Mouse (Mus musculus) layer of hippocampus, adult 2 months (tissue): ENCODE measurements around the gene Poc1b. TPM values are rescaled to one million over a fixed set of nuclear protein-coding genes. Genes with fewer than 3 reads are reported as not detected.
A peak's percentile ranks its signal among the peaks of the same experiment; 100 is the strongest.

Experiments used
- DNase-seq, 2 experiments: peaks; one replicate each; pipeline ENCODE4 v3.0.0; 2022; ENCODE audit warnings: low spot score in 2 of 2
- H3K27ac ChIP-seq: fragments of 200-600 bp; 2 replicates; pipeline ENCODE4 v1.8.1; 2022
- H3K4me3 ChIP-seq: fragments of 200-600 bp; 2 replicates; pipeline ENCODE4 v1.8.1; 2022; ENCODE audit warnings: mild to moderate bottlenecking
- CTCF ChIP-seq: fragments of 200-600 bp; conservative IDR thresholded peaks from 2 replicates; pipeline ENCODE4 v1.8.1; 2022; ENCODE audit warnings: antibody characterized with exemption, mild to moderate bottlenecking, moderate library complexity
- total RNA-seq, 2 experiments: library from RNA; stranded (reverse); gene quantifications; 2 replicates each; pipeline ENCODE4 v1.2.3; 2021

Poc1b gene
- total RNA-seq, 2 experiments from 2014 or later = 6.0 to 6.1 TPM

DNA sequence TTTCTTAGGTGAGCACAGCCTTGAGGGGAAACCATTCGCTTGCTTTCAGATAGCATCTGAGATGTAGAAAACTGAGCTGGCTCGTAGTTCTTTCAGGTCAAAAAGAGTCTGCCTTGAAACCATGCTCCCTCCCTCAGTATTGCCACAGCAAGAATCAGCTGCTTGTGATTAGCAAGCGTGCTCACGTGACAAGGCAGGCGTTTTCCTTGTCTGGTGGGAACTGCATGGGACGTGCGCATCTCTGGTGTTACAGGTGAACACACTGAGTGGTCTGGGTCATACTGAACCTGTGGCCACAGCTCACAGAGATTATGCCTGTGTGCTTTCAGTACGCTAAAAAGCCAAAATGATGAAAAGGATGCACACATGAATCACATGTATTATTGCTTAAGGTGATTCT is 90.3 kb downstream of the Poc1b start:
- no peak for TF ChIP-seq CTCF
- no peak for DNase-seq
- Histone ChIP-seq H3K4me3 (no peak overlapping the region), H3K27ac (peak overlapping the region; percentile 19; the same call in 1 of the 2 replicates)

- Histone ChIP-seq H3K4me3 (no peak overlapping the region), H3K27ac (peak overlapping the region; percentile 19; the same call in 1 of the 2 replicates)
- no peak for TF ChIP-seq CTCF
- no peak for DNase-seq
These were observed 90.9 kb downstream of the Poc1b start for GRCm38 (mm10) chr10:99197607-99198305.

DNA sequence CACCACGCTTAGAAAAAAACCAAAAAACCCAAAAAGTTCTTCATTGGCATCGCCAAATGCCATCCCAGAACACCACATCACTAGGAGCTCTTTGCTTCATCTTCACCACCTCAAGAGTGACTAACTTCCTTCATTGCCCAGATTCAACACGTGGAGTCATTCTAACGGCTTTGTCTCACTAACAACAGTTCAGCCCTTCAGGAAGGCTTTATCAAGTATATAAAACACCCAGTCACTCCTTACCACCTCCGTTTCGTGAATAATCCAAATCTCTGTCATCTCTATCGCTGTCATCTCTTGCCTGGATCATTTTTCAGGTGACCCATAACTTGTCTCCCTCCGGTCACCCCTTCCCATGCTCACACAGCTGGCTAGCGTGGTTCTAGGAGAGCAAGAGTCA is 92.1 kb downstream of the Poc1b start:
- no peak for DNase-seq
- H3K4me3 ChIP-seq = no peak overlapping the region
- no peak overlapping the region for H3K27ac ChIP-seq
- no peak for TF ChIP-seq CTCF

GRCm38 (mm10) chr10:99200944-99201343 is 94.1 kb downstream of the Poc1b start:
- no peak overlapping the region for H3K27ac ChIP-seq
- DNase-seq = no peak
- TF ChIP-seq CTCF = no peak

DNA sequence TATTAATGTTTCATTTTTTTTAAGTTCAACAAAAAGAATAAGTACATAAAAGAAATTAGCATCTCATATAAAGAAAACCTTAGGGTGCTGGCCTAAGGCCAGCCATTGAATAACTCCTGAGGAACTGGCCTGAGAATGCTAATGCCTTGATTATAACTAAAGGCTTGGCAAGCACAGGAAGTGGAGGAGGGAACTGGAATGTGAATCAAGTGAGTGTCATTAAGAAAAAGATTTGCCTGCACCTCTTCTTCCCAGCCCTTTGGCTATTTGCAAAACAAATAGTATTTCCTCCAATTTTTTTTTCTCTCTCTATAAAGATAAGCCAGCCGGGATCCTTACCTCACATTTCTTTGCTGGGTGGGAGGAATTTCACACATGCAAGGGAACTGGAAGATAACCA is 95.0 kb downstream of the Poc1b start:
- DNase-seq = no peak
- Histone ChIP-seq H3K4me3 (no peak overlapping the region), H3K27ac (no peak overlapping the region)
- no peak for TF ChIP-seq CTCF

More at GRCm38 (mm10) chr10:99200944-99201343, 94.1 kb downstream of the Poc1b start:
- H3K4me3 ChIP-seq = no peak overlapping the region

DNA sequence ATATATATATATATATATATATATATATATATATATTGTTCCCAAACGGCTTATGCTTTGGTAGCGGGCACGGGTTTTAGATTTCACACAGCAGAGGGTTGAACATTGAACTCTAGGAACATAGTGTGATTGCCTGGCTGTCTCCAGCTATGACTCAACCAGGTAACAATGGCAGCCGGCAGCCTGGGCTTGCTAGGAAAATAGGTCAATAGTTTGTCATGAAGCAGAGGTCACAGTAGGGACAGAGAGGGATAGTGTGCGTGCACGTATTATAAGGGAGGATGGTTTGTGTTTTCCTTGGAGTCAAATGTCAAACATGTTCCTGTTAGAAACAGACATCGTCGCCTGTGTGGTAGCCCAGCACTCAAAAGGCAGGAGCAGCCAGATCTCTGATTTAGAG is 95.5 kb downstream of the Poc1b start:
- H3K27ac ChIP-seq = no peak overlapping the region
- H3K4me3 ChIP-seq = no peak overlapping the region
- no peak for TF ChIP-seq CTCF
- DNase-seq = no peak

GRCm38 (mm10) chr10:99203163-99203562 is 96.3 kb downstream of the Poc1b start:
- no peak for DNase-seq
- TF ChIP-seq CTCF = no peak
- Histone ChIP-seq H3K4me3 (no peak overlapping the region), H3K27ac (no peak overlapping the region)

- no peak for TF ChIP-seq CTCF
- Histone ChIP-seq H3K4me3 (peak overlapping the region; percentile 41), H3K27ac (peak overlapping the region; percentile 64)
- no peak for DNase-seq
These were observed 97.0 kb downstream of the Poc1b start for GRCm38 (mm10) chr10:99203577-99204487.

DNA sequence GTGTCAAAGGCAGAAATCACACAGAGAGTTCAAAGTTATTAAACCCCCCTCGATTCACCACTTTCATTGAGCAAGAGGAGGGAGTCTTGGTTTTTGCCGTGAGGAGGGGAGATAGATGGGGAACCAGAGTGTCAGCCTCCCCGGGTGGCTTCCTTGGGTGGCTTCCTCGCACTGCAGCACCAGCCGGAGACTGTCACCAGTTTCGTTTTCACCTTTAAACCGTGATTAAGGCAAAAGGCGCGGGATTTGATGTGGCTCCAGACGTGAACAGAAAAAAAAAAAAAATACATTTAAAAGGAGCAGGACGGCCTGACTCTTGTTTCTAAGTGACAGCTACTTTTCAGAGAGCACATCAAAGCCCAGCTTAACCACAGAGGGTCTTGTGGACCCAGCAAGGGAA is 97.7 kb downstream of the Poc1b start:
- peak overlapping the region; percentile 41; the same call in 1 of the 2 replicates for H3K4me3 ChIP-seq

DNA sequence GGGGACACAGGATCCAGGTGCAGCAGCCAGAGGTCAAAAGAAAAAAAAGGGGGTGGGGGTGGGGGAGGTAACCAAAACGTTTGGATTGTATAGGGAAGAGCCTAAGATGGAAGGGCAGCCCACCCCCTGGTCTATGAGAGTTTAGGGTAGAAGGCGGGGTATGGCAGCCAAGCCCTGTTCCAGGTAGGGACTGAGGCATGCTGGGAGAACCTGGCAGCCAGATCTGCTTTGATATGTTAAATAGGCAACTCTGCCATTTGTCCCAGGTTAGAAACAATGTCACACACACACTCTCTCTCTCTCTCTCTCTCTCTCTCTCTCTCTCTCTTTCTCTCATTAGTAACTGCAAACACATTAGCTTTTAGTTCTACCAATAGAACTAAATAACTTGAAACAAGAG is 100.3 kb downstream of the Poc1b start:
- DNase-seq = no peak
- Histone ChIP-seq H3K27ac (no peak overlapping the region), H3K4me3 (no peak overlapping the region)
- no peak for TF ChIP-seq CTCF

More for the DNA sequence above, 97.7 kb downstream of the Poc1b start:
- DNase-seq = no peak
- no peak overlapping the region for H3K27ac ChIP-seq
- no peak for TF ChIP-seq CTCF

DNA sequence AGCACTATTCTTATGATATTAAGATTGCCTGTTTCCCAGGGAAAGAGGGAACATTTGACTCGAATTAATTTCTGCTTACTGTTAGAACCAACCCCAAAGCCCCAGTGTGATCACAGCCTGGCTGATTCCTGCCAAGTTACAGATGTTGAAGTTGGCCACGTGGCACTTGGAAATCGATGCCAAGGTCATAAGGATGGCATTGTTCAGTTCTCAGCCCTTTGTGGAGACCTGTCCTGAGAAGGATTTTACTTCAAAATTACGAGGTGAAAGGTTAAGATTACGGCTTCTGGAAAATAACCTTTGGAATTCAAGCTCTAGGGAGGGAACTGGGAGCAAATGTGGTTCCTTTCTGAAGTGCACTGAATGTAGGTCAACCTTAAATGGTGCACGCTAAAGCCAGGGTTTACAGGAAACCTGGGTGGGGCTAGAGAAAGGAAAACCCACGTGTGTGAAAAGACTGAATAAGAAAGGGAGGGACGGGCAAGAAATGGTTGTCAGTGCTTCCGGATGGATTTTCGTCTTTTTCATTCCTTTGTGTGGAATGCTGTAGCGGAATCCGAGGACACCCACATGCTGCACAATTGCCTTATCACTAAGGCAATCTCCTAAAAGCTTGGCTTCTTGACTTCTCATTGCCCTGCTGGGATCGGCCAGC is 102.4 kb downstream of the Poc1b start:
- TF ChIP-seq CTCF = no peak
- no peak for DNase-seq
- no peak overlapping the region for H3K27ac ChIP-seq

GRCm38 (mm10) chr10:99211021-99211420 is 104.2 kb downstream of the Poc1b start:
- H3K27ac ChIP-seq = no peak overlapping the region
- TF ChIP-seq CTCF = no peak
- no peak for DNase-seq
- H3K4me3 ChIP-seq = no peak overlapping the region

More for the DNA sequence above, 102.4 kb downstream of the Poc1b start:
- H3K4me3 ChIP-seq = no peak overlapping the region
